Mouse (Mus musculus) neural tube, embryonic 12.5 days (tissue): ENCODE data around the gene Alg9. TPM values are rescaled to one million over a fixed set of nuclear protein-coding genes. Genes with fewer than 3 reads are reported as not detected.

Experiments used
- ATAC-seq: fragments of 200-750 bp; cut with Nextera tagmentation; 2 replicates; pipeline ENCODE4 v1.8.0; 2017; ENCODE audit warnings: low read depth, mild to moderate bottlenecking, moderate TSS enrichment, moderate library complexity; ENCODE audit not compliant: low FRiP score
- H3K27ac ChIP-seq: fragments of 300-500 bp; sonication (generic); 2 replicates; pipeline ENCODE4 v1.5.1; 2016
- H3K27me3 ChIP-seq: fragments of 300-500 bp; sonication (generic); replicated peaks from 2 replicates; pipeline ENCODE4 v1.6.1; 2016; ENCODE audit warnings: mild to moderate bottlenecking
- H3K36me3 ChIP-seq: fragments of 300-500 bp; sonication (generic); 2 replicates; pipeline ENCODE4 v1.6.1; 2016; ENCODE audit warnings: mild to moderate bottlenecking
- H3K4me1 ChIP-seq: fragments of 300-500 bp; sonication (generic); 2 replicates; pipeline ENCODE4 v1.6.1; 2016
- H3K4me2 ChIP-seq: fragments of 300-500 bp; sonication (generic); replicated peaks from 2 replicates; pipeline ENCODE4 v1.6.1; 2016; ENCODE audit warnings: mild to moderate bottlenecking
- H3K4me3 ChIP-seq: fragments of 300-500 bp; sonication (generic); 2 replicates; pipeline ENCODE4 v1.5.1; 2016
- H3K9ac ChIP-seq: fragments of 300-500 bp; sonication (generic); 2 replicates; pipeline ENCODE4 v1.6.1; 2016; ENCODE audit warnings: mild to moderate bottlenecking
- H3K9me3 ChIP-seq: fragments of 300-500 bp; sonication (generic); 2 replicates; pipeline ENCODE4 v1.6.1; 2016; ENCODE audit warnings: mild to moderate bottlenecking
- WGBS: fragments of 180-500 bp; shearing (Covaris S2); methylation state at CpG from one replicate; pipeline ENCODE4 v1.1.7; 2016; 5-methylcytosine and 5-hydroxymethylcytosine counted together
- polyA plus RNA-seq: library from polyadenylated mRNA; unstranded; fragments of >200 nt; fragmentation: Nextera tagmentation; extraction: Ambion mirVana; gene quantifications from 2 replicates; pipeline ENCODE4 v1.2.1, GENCODE M21; 2016

The Alg9 gene
- polyA plus RNA-seq, 1 experiment from 2014 or later: 48.3 TPM

- H3K36me3 ChIP-seq: peaks cover 59% of the 10 kb centered on the region
- H3K9me3 ChIP-seq: no peaks in the 10 kb centered on the region
These were observed 28.3 kb downstream of the Alg9 start for GRCm38 (mm10) chr9:50803055-50803671.

DNA sequence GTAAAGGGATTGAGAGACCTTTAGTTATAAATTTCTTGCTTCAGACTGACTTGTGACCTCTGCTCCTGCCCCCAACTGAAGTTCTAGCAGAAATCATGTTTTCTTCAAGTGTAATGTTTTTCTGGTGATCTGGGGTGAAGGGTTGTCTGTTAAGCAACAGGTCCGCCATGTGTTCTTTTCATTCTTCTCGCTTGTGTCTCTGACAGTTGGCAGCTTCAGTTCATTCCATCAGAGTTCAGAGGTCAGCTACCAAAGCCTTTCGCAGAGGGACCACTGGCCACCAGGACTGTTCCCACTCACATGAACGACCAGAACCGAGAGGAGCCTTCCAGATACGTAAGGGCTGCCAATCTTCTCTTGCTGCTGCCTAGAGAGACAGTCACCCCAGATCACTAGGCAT, 33.7 kb downstream of the Alg9 start:
- Histone ChIP-seq H3K4me3 (no peak overlapping the region), H3K4me1 (no peaks in the 10 kb centered on the region), H3K4me2 (no peak overlapping the region), H3K36me3 (peaks cover 59% of the 10 kb centered on the region), H3K9ac (no peak overlapping the region), H3K9me3 (no peaks in the 10 kb centered on the region), H3K27ac (no peak overlapping the region), H3K27me3 (no peaks in the 10 kb centered on the region)
- 90% methylated on average over 6 of the region's 6 CpGs for WGBS
- no peak for ATAC-seq

More at GRCm38 (mm10) chr9:50803055-50803671, 28.3 kb downstream of the Alg9 start:
- Histone ChIP-seq H3K4me2 (no peak overlapping the region), H3K27ac (no peak overlapping the region), H3K9ac (no peak overlapping the region), H3K4me3 (no peak overlapping the region), H3K27me3 (no peaks in the 10 kb centered on the region), H3K4me1 (no peaks in the 10 kb centered on the region)
- no peak for ATAC-seq
- WGBS: 87% methylated on average over 7 of the region's 7 CpGs

- Histone ChIP-seq H3K9ac (no peak overlapping the region), H3K4me2 (no peak overlapping the region), H3K4me1 (no peaks in the 10 kb centered on the region), H3K9me3 (no peaks in the 10 kb centered on the region), H3K27ac (no peak overlapping the region), H3K27me3 (no peaks in the 10 kb centered on the region), H3K36me3 (peaks cover 59% of the 10 kb centered on the region), H3K4me3 (no peak overlapping the region)
- ATAC-seq: no peak
- WGBS: 92% methylated on average over 13 of the region's 13 CpGs
These were observed 34.3 kb downstream of the Alg9 start for GRCm38 (mm10) chr9:50809146-50809545.

- Histone ChIP-seq H3K9ac (no peak overlapping the region), H3K36me3 (peaks cover 45% of the 10 kb centered on the region), H3K4me1 (no peaks in the 10 kb centered on the region), H3K4me3 (no peak overlapping the region), H3K4me2 (no peak overlapping the region), H3K27ac (no peak overlapping the region), H3K9me3 (no peaks in the 10 kb centered on the region), H3K27me3 (no peaks in the 10 kb centered on the region)
- WGBS: 95% methylated on average over 7 of the region's 7 CpGs
- ATAC-seq: no peak
These were observed 36.4 kb downstream of the Alg9 start for GRCm38 (mm10) chr9:50811187-50811586.

GRCm38 (mm10) chr9:50811746-50812145, 36.9 kb downstream of the Alg9 start:
- no peaks in the 10 kb centered on the region for H3K9me3 ChIP-seq
- no peaks in the 10 kb centered on the region for H3K27me3 ChIP-seq
- H3K9ac ChIP-seq: no peak overlapping the region
- H3K4me1 ChIP-seq: no peaks in the 10 kb centered on the region
- peaks cover 43% of the 10 kb centered on the region for H3K36me3 ChIP-seq
- no peak overlapping the region for H3K4me3 ChIP-seq
- H3K27ac ChIP-seq: no peak overlapping the region
- WGBS: 73% methylated on average over 2 of the region's 2 CpGs
- no peak overlapping the region for H3K4me2 ChIP-seq
- no peak for ATAC-seq

GRCm38 (mm10) chr9:50813796-50814195, 39.0 kb downstream of the Alg9 start:
- Histone ChIP-seq H3K36me3 (peaks cover 45% of the 10 kb centered on the region), H3K4me1 (no peaks in the 10 kb centered on the region), H3K4me2 (no peak overlapping the region), H3K4me3 (no peak overlapping the region), H3K9ac (no peak overlapping the region), H3K9me3 (no peaks in the 10 kb centered on the region), H3K27me3 (no peaks in the 10 kb centered on the region), H3K27ac (no peak overlapping the region)
- no peak for ATAC-seq
- WGBS: 97% methylated on average over 5 of the region's 5 CpGs

DNA sequence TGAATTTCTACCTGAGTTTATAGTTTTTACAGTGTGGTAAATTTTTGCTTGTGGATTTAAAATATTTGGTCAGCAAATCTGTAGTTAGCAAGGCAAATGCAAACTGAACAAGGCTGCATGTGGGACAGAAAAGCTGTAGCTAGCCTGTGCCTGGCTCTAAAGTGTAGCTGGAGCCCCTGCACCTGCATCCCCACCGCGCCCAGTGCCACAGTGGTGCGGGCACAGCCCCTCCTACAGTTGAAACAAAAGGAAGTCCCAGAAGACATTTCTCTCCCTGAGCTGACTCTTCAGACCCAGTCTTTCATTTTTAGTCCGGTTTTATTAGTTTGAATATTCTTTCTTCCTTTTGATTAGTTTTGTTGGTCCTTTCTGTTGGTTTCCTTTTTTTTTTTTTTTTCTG, 40.8 kb downstream of the Alg9 start:
- Histone ChIP-seq H3K4me2 (no peak overlapping the region), H3K9ac (no peak overlapping the region), H3K27ac (no peak overlapping the region), H3K27me3 (no peaks in the 10 kb centered on the region), H3K4me3 (no peak overlapping the region), H3K4me1 (no peaks in the 10 kb centered on the region), H3K36me3 (peaks cover 37% of the 10 kb centered on the region), H3K9me3 (no peaks in the 10 kb centered on the region)
- no peak for ATAC-seq
- 98% methylated on average over 4 of the region's 4 CpGs for WGBS

GRCm38 (mm10) chr9:50816512-50816911, 41.7 kb downstream of the Alg9 start:
- no peak overlapping the region for H3K27ac ChIP-seq
- no peaks in the 10 kb centered on the region for H3K27me3 ChIP-seq
- no peak for ATAC-seq
- H3K9ac ChIP-seq: no peak overlapping the region
- H3K4me1 ChIP-seq: no peaks in the 10 kb centered on the region
- no peaks in the 10 kb centered on the region for H3K9me3 ChIP-seq
- 97% methylated on average over 1 of the region's 1 CpGs for WGBS
- H3K4me3 ChIP-seq: no peak overlapping the region
- H3K36me3 ChIP-seq: peaks cover 32% of the 10 kb centered on the region
- no peak overlapping the region for H3K4me2 ChIP-seq

DNA sequence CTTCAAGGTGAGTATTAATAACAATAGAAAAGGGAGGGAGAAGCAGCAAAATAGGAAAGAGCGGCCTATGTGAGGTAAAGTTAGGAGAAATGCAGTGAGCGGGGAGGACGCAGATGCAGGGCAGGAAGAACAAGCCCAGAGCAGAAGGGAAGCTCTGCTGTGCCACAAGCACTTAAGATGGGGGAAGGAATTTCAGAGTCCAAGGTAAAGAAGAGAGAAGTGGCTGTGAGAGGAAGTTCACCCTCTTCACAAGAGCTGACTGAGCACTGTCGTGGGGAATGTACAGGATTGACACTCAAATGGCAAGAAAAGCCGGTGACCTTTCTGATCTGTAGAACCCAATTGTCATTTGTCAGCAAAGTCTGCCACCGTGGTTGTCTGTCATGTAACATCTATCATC, 43.2 kb downstream of the Alg9 start:
- Histone ChIP-seq H3K36me3 (peaks cover 39% of the 10 kb centered on the region), H3K4me2 (no peak overlapping the region), H3K4me3 (no peak overlapping the region), H3K27me3 (no peaks in the 10 kb centered on the region), H3K27ac (no peak overlapping the region), H3K9ac (no peak overlapping the region), H3K4me1 (no peaks in the 10 kb centered on the region), H3K9me3 (no peaks in the 10 kb centered on the region)
- ATAC-seq: no peak
- WGBS: 92% methylated on average over 6 of the region's 6 CpGs

- H3K4me3 ChIP-seq: no peak overlapping the region
- no peak for ATAC-seq
- H3K9me3 ChIP-seq: no peaks in the 10 kb centered on the region
- H3K9ac ChIP-seq: no peak overlapping the region
- H3K36me3 ChIP-seq: peaks cover 34% of the 10 kb centered on the region
- WGBS: 93% methylated on average over 6 of the region's 6 CpGs
- no peaks in the 10 kb centered on the region for H3K27me3 ChIP-seq
- no peak overlapping the region for H3K4me2 ChIP-seq
- H3K27ac ChIP-seq: no peak overlapping the region
- H3K4me1 ChIP-seq: no peaks in the 10 kb centered on the region
These were observed 44.9 kb downstream of the Alg9 start for GRCm38 (mm10) chr9:50819716-50820115.

GRCm38 (mm10) chr9:50821651-50822050, 46.8 kb downstream of the Alg9 start:
- Histone ChIP-seq H3K27me3 (no peaks in the 10 kb centered on the region), H3K27ac (no peak overlapping the region), H3K9ac (no peak overlapping the region), H3K4me1 (no peaks in the 10 kb centered on the region), H3K36me3 (peaks cover 31% of the 10 kb centered on the region), H3K4me3 (no peak overlapping the region), H3K4me2 (no peak overlapping the region), H3K9me3 (no peaks in the 10 kb centered on the region)
- 89% methylated on average over 6 of the region's 6 CpGs for WGBS
- no peak for ATAC-seq

DNA sequence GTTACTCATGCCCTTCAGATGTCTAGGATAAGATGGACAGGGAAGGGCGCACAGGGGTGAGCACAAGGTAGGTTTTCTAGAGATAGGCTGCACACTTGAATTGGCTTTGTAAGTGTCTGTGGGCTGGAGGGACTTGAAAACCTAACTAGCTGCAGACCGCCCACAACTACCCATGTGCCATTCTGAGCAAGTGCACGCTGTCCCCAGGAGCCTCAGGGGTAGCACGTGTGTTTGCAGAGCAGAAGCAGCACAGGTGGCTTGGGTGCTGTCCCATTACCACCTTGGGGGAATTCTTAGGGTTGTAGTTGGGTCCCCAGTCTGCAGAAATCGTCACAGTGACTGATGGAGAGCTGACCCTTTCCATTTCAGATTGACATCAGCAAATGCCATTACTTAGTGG, 47.4 kb downstream of the Alg9 start:
- Histone ChIP-seq H3K27ac (no peak overlapping the region), H3K9ac (no peak overlapping the region), H3K4me1 (no peaks in the 10 kb centered on the region), H3K4me2 (no peak overlapping the region), H3K27me3 (no peaks in the 10 kb centered on the region), H3K9me3 (no peaks in the 10 kb centered on the region), H3K36me3 (peaks cover 25% of the 10 kb centered on the region), H3K4me3 (no peak overlapping the region)
- 94% methylated on average over 5 of the region's 5 CpGs for WGBS
- no peak for ATAC-seq

- no peak overlapping the region for H3K4me3 ChIP-seq
- no peaks in the 10 kb centered on the region for H3K27me3 ChIP-seq
- ATAC-seq: no peak
- no peaks in the 10 kb centered on the region for H3K4me1 ChIP-seq
- WGBS: 89% methylated on average over 11 of the region's 11 CpGs
- no peak overlapping the region for H3K9ac ChIP-seq
- no peaks in the 10 kb centered on the region for H3K9me3 ChIP-seq
- no peak overlapping the region for H3K4me2 ChIP-seq
- peaks cover 18% of the 10 kb centered on the region for H3K36me3 ChIP-seq
- H3K27ac ChIP-seq: no peak overlapping the region
These were observed 49.1 kb downstream of the Alg9 start for GRCm38 (mm10) chr9:50823779-50824453.
